Mouse (Mus musculus) midbrain, embryonic 16.5 days (tissue): ENCODE results near the gene Sfxn5. TPM values are rescaled to one million over a fixed set of nuclear protein-coding genes. Genes with fewer than 3 reads are reported as not detected.

ENCODE experiments used
- ATAC-seq: fragments of 200-750 bp; cut with Nextera tagmentation; 2 replicates; pipeline ENCODE4 v1.8.0; 2017; ENCODE audit warnings: moderate TSS enrichment
- H3K27ac ChIP-seq: fragments of 300-500 bp; sonication (generic); 2 replicates; pipeline ENCODE4 v1.5.1; 2014; ENCODE audit warnings: mild to moderate bottlenecking, low read length, mixed read lengths
- H3K27me3 ChIP-seq: fragments of 300-500 bp; sonication (generic); 2 replicates; pipeline ENCODE4 v1.6.1; 2014; ENCODE audit warnings: low read depth, low read length, mixed read lengths; ENCODE audit not compliant: control insufficient read depth, insufficient read depth
- H3K36me3 ChIP-seq: fragments of 300-500 bp; sonication (generic); 2 replicates; pipeline ENCODE4 v1.6.1; 2014; ENCODE audit warnings: mild to moderate bottlenecking, low read length, moderate library complexity, mixed read lengths; ENCODE audit not compliant: control insufficient read depth, insufficient read depth
- H3K4me1 ChIP-seq: fragments of 300-500 bp; sonication (generic); 2 replicates; pipeline ENCODE4 v1.6.1; 2014; ENCODE audit warnings: mild to moderate bottlenecking, low read length, mixed read lengths; ENCODE audit not compliant: control insufficient read depth, insufficient read depth
- H3K4me2 ChIP-seq: fragments of 300-500 bp; sonication (generic); 2 replicates; pipeline ENCODE4 v1.6.1; 2014; ENCODE audit warnings: mild to moderate bottlenecking, low read length, mixed read lengths
- H3K4me3 ChIP-seq: fragments of 300-500 bp; sonication (generic); 2 replicates; pipeline ENCODE4 v1.5.1; 2014; ENCODE audit warnings: low read depth, mild to moderate bottlenecking, low read length, moderate library complexity, mixed read lengths
- H3K9ac ChIP-seq: fragments of 300-500 bp; sonication (generic); 2 replicates; pipeline ENCODE4 v1.6.1; 2014; ENCODE audit warnings: low read depth, low read length, mixed read lengths
- H3K9me3 ChIP-seq: fragments of 300-500 bp; sonication (generic); replicated peaks from 2 replicates; pipeline ENCODE4 v1.6.1; 2014; ENCODE audit warnings: mild to moderate bottlenecking, low read length, mixed read lengths; ENCODE audit not compliant: control insufficient read depth, poor library complexity, severe bottlenecking
- WGBS: fragments of 180-500 bp; shearing (Covaris S2); extraction: QIAGEN DNeasy Blood & Tissue Kit; methylation state at CpG from one replicate; pipeline ENCODE4 v1.1.7; 2014; 5-methylcytosine and 5-hydroxymethylcytosine counted together
- polyA plus RNA-seq: library from polyadenylated mRNA; unstranded; fragments of >200 nt; fragmentation: Nextera tagmentation; extraction: Ambion mirVana; gene quantifications from 2 replicates; pipeline ENCODE4 v1.2.1, GENCODE M21; 2015

Gene Sfxn5
- polyA plus RNA-seq, 1 experiment from 2014 or later, result 41.3 TPM

DNA sequence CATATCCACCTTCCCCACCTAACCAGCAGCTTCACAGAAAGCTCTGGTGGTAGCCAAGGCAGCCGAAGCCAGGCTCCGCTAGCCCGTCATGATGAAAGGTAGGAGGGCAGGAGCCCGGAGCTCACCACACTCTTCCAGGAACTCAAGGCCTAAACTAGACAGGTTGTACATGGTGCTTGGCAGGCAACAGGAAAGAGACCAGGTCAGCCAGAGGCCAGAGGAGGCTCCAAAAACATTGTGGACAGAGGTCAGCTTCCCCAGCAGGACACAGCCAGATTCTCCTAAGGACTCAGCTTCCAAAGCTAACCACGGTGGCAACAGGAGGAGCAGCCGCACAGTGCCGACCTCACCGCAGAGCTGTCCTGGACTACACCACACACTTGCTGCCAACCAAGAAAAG is 9.8 kb upstream of the Sfxn5 start:
- H3K36me3 ChIP-seq, result peaks cover 13% of the 10 kb centered on the region; the same call in 1 of the 2 replicates
- H3K27me3 ChIP-seq, result no peaks in the 10 kb centered on the region
- no peak overlapping the region for H3K9ac ChIP-seq
- no peak overlapping the region for H3K4me3 ChIP-seq
- 91% methylated on average over 8 of the region's 8 CpGs for whole genome bisulfite sequencing
- no peaks in the 10 kb centered on the region for H3K4me1 ChIP-seq
- no peak overlapping the region for H3K4me2 ChIP-seq
- H3K27ac ChIP-seq, result no peak overlapping the region
- H3K9me3 ChIP-seq, result no peaks in the 10 kb centered on the region
- no peak for ATAC-seq

- Histone ChIP-seq H3K4me3 (no peak overlapping the region), H3K9ac (no peak overlapping the region), H3K9me3 (no peaks in the 10 kb centered on the region), H3K36me3 (peaks cover 11% of the 10 kb centered on the region), H3K27me3 (no peaks in the 10 kb centered on the region), H3K4me2 (no peak overlapping the region), H3K27ac (no peak overlapping the region), H3K4me1 (no peaks in the 10 kb centered on the region)
- ATAC-seq, result no peak
- 76% methylated on average over 13 of the region's 13 CpGs for WGBS
Observed at GRCm38 (mm10) chr6:85341814-85342501, 8.7 kb upstream of the Sfxn5 start.

- Histone ChIP-seq H3K9me3 (no peaks in the 10 kb centered on the region), H3K4me2 (no peak overlapping the region), H3K27me3 (no peaks in the 10 kb centered on the region), H3K4me3 (no peak overlapping the region), H3K27ac (no peak overlapping the region), H3K4me1 (no peaks in the 10 kb centered on the region), H3K36me3 (peaks cover 15% of the 10 kb centered on the region), H3K9ac (no peak overlapping the region)
- no peak for ATAC-seq
- 80% methylated on average over 12 of the region's 12 CpGs for WGBS
Observed at GRCm38 (mm10) chr6:85340184-85340583, 7.0 kb upstream of the Sfxn5 start.

DNA sequence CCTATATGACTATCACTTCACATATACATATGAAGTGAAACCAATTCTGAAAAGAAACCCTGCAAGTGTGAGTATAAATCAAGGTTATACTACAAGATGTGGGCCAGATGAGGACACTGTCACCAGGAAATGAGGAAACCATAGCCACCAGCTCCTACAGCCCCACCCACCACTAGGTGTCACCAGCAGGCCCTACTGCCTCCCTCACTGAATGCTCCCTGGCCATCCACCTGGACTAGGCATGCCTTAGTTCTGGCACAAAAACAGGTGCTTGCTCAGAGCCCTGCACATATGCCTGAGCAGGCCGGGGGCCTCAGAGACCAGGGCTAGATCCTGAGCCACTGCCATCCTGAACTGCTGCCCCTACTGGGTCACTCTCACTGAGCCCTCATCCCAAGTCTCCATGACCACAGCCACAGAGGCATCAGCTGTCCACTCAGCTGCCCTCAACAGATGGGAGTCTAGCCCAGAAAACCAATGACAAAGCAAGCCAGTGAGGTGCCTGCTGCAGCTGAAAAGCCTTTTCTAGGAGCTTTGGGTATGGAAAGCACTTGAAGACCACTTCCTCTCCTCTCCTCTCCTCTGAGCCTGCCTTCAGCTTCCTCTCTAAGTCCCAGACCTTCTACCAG is 6.2 kb upstream of the Sfxn5 start:
- Histone ChIP-seq H3K27ac (no peak overlapping the region), H3K4me3 (no peak overlapping the region), H3K4me1 (no peaks in the 10 kb centered on the region), H3K9ac (no peak overlapping the region), H3K36me3 (peaks cover 15% of the 10 kb centered on the region), H3K9me3 (no peaks in the 10 kb centered on the region), H3K27me3 (no peaks in the 10 kb centered on the region), H3K4me2 (no peak overlapping the region)
- 83% methylated on average over 1 of the region's 1 CpGs for WGBS
- ATAC-seq, result no peak

DNA sequence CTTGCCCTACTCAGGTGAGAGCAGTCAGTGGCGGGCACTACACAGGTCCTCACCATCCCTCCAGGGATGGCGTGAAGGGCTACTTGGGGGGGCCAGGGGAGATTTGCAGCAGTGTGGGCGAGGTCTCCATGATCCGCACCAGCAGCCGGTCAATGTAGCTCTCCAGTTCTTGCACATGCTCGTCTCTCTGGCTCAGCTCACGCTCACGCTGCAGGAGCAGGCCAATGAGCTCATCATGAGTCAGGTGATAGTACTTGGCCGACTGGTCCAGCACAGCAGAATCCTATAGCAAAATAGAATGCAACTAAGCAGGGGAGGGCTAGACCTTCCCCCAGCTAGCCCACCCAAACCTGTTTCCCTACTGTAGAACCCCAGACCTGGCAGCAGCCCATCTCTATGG is 3.7 kb upstream of the Sfxn5 start:
- Histone ChIP-seq H3K9me3 (no peaks in the 10 kb centered on the region), H3K4me1 (peaks cover 4% of the 10 kb centered on the region; the same call in 1 of the 2 replicates), H3K4me2 (no peak overlapping the region), H3K9ac (no peak overlapping the region), H3K27ac (no peak overlapping the region), H3K27me3 (no peaks in the 10 kb centered on the region), H3K36me3 (peaks cover 15% of the 10 kb centered on the region), H3K4me3 (no peak overlapping the region)
- WGBS, result 83% methylated on average over 9 of the region's 9 CpGs
- ATAC-seq, result no peak

- no peak overlapping the region for H3K9ac ChIP-seq
- 56% methylated on average over 3 of the region's 3 CpGs for WGBS
- H3K27ac ChIP-seq, result no peak overlapping the region
- ATAC-seq, result no peak
- no peak overlapping the region for H3K4me2 ChIP-seq
- H3K4me1 ChIP-seq, result peaks cover 4% of the 10 kb centered on the region; the same call in 1 of the 2 replicates
- H3K36me3 ChIP-seq, result peaks cover 8% of the 10 kb centered on the region
- H3K4me3 ChIP-seq, result no peak overlapping the region
- H3K27me3 ChIP-seq, result no peaks in the 10 kb centered on the region
- no peaks in the 10 kb centered on the region for H3K9me3 ChIP-seq
Observed at GRCm38 (mm10) chr6:85335352-85335751, 2.1 kb upstream of the Sfxn5 start.

DNA sequence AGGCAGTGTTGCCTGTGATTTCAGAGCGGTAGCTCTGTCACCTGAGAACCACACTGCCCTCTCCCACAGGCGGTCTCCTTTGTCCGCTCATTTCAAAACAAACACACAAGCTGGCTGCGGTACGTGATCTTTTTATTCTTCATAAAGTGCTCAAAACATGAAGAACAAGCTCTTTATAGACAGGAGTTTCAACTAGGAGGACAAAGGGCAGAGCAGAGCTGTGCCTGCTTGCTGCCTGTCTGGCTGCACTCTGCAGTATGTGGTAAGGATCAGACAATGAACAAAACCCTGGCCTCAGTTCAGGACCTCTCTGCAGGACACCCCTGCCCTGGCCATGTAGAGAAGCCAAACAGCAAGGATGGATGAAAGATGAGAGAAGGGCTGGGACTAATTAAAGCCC is 1.6 kb upstream of the Sfxn5 start:
- Histone ChIP-seq H3K9ac (no peak overlapping the region), H3K9me3 (no peaks in the 10 kb centered on the region), H3K4me3 (no peak overlapping the region), H3K4me2 (no peak overlapping the region), H3K4me1 (peaks cover 4% of the 10 kb centered on the region; the same call in 1 of the 2 replicates), H3K27me3 (no peaks in the 10 kb centered on the region), H3K36me3 (peaks cover 8% of the 10 kb centered on the region), H3K27ac (no peak overlapping the region)
- ATAC-seq, result no peak
- WGBS, result 61% methylated on average over 5 of the region's 5 CpGs

DNA sequence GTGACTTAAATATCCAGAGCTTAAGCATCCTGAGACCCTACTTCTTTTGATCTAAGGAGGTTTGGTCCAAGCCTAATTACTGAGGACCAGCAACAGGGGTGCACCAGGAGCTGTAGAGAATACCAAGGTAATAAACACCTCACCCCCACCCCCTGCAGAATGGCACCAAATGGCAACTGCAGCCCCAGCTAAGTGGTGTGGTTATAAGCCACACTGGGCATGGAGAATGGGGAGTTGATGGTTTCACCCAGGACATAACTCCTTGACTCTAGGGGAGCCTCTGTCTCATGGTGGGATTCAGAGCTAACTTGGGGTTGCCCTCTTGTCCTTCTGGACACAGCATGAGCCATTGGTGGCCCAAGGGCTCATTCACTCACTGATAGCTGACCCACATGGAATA is 1.0 kb upstream of the Sfxn5 start:
- Histone ChIP-seq H3K27ac (peak overlapping the region; percentile 94; the same call in 1 of the 2 replicates), H3K36me3 (peaks cover 8% of the 10 kb centered on the region), H3K27me3 (no peaks in the 10 kb centered on the region), H3K4me2 (peak overlapping the region; percentile 98; the same call in 1 of the 2 replicates), H3K9ac (no peak overlapping the region), H3K4me3 (peak overlapping the region; percentile 67; the same call in 1 of the 2 replicates), H3K4me1 (peaks cover 4% of the 10 kb centered on the region; the same call in 1 of the 2 replicates), H3K9me3 (no peaks in the 10 kb centered on the region)
- ATAC-seq, result no peak

DNA sequence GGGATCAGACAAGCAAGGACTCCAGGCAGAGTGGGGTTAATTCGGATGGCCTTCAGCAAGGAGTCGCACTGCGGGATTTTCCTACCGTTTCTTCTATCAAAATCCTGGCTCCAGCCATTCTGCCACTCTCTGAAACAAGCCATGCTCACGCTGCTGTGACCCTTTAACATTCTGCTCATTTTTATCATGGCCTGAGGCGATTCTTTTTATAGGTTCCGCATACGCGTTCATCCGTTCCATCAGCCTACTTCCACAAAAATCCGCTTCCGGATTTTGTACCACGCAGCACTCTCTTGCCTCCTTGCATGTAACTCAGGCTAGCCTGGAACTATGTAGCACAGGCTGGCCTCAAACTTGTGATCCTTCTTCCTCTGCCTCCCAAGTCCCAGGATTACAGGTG is 510 bp upstream of the Sfxn5 start:
- peak overlapping the region; percentile 67 for H3K4me3 ChIP-seq
- H3K9me3 ChIP-seq, result no peaks in the 10 kb centered on the region
- peak overlapping the region; percentile 94 for H3K27ac ChIP-seq
- H3K36me3 ChIP-seq, result peaks cover 8% of the 10 kb centered on the region
- ATAC-seq, result peak; percentile 10
- peaks cover 4% of the 10 kb centered on the region; the same call in 1 of the 2 replicates for H3K4me1 ChIP-seq
- H3K27me3 ChIP-seq, result no peaks in the 10 kb centered on the region
- peak overlapping the region; percentile 98 for H3K4me2 ChIP-seq
- 2% methylated on average over 13 of the region's 13 CpGs for WGBS
- H3K9ac ChIP-seq, result peak overlapping the region; percentile 82
